Mouse (Mus musculus) left cerebral cortex, postnatal 36 days (tissue): Measurements from ENCODE around the gene Cd5. TPM values are rescaled to one million over a fixed set of nuclear protein-coding genes. Genes with fewer than 3 reads are reported as not detected.

Experiments used
- DNase-seq, 2 experiments: peaks; one replicate each; pipeline ENCODE4 v3.0.0; 2021 to 2022; ENCODE audit warnings: low spot score in 2 of 2, mixed read lengths in 1 of 2
- intact Hi-C: fragments of 180-260 bp; cut with DNase I; formaldehyde crosslinking; loops from one replicate; pipeline ENCODE4 v1.15.1; 2025
- total RNA-seq, 2 experiments: library from RNA; stranded (reverse); gene quantifications; 2 replicates each; pipeline ENCODE4 v1.2.3; 2021

Gene Cd5
- total RNA-seq, 2 experiments from 2014 or later = not detected

- intact Hi-C loops = no loop called here
- DNase-seq = peak; percentile 93 to 94
These were observed 50.1 kb downstream of the Cd5 start, which contains the start of gene Vps37c for GRCm38 (mm10) chr19:10688537-10689352. Gene Vps37c (plus strand): TSS chr19:10688735.

- intact Hi-C loops = no loop called here
- DNase-seq = no peak
These were observed 53.1 kb downstream of the Cd5 start for GRCm38 (mm10) chr19:10685727-10686126.

DNA sequence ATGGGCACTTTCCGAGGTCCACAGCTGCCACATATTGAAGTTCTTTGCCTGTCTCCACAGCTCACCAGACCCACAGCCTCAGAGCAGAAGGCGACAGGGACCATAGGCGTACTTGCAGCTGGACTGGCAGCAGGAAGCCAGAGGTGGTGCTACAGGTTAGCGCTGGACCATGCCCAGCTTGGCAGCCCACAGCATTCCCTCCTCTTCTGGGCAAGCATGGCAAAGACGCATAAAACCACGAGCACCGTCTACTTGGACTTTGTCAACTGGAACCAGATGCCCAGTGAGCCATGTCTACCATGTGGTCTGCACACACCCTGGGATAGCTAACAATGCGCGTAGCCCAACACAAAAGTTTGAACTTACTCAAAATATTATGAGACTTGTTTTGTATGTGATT, 53.7 kb downstream of the Cd5 start:
- DNase-seq = no peak
- intact Hi-C loops = no loop called here

DNA sequence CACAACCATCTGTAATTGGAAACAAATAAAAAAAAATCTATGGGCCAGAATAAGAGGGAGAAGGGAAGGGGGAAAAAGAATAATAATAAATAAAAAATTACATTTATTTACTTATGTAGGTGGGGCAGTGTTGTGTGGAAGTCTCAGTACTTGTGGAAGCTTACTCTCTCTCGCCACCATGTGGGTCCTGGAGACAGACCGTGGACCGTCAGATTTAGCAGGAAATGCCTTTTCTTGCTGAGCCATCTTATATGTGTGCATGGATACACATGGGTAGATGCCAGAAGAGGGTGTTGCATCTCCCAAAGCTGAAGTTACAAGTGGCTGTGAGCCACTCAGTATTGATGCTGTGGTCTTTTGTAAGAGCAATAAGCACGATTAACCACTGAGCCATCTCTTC, 57.2 kb downstream of the Cd5 start:
- DNase-seq = no peak
- intact Hi-C loops = no loop called here

- no peak for DNase-seq
- intact Hi-C loops = loop anchor here (1.0 to 5.0 kb wide), 2 partner anchors 31 to 279 kb away; no protein-coding TSS in a partner anchor
These were observed 60.1 kb downstream of the Cd5 start for GRCm38 (mm10) chr19:10678772-10679067.

DNA sequence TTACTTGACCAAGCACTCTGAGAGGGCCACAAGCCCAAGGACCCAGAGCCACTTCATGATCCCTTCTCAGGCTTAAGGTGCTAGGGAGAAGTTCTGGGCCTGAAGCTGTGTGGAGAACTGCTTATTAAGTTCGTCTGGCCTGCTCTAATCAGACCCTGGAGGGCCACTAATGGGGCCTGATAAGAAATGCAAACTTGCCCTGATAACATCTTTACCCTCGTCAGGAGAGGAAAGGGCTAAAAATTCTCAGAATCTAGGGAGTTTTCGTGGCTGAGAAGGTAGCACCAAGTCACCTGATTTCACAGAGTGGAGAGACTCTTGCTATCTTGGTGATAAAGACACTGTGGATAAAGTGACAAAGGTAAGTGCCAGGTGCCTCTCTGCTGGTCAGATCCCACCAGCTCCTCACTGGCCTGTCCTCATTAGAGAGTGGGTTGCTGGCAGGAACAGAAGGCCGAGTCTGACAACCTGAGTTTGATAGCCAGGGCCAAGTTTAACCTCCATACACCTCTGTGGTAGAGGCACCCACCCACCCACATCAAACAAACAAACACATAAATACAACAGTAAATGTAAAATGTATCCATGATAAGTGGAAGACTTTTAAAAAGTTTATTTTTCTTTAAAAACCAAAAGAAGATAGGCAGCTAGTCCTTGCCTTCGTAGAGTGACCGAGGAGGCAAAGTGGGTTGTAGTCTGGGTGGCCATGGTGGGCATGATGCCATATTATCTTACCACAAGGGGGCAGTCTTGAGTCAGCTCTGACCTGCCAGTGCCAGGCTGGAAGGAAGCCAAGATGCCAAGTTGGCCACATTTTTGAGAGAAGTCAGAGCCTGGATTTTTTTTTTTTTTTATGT, 60.7 kb downstream of the Cd5 start, which contains the start of gene Pga5:
Gene Pga5 (minus strand): TSS at position 157 of the 857 bp plus-strand sequence.
- intact Hi-C loops = loop anchor here (1.0 to 5.0 kb wide), 2 partner anchors 31 to 279 kb away; no protein-coding TSS in a partner anchor
- peak; percentile 62 to 78 for DNase-seq

GRCm38 (mm10) chr19:10676656-10677055, 62.1 kb downstream of the Cd5 start:
- no peak for DNase-seq
- intact Hi-C loops = loop anchor here (5.0 kb wide), 1 partner anchor 281 kb away; no protein-coding TSS in a partner anchor

- intact Hi-C loops = no loop called here
- no peak for DNase-seq
These were observed 65.5 kb downstream of the Cd5 start for GRCm38 (mm10) chr19:10673275-10673674.

GRCm38 (mm10) chr19:10671854-10672417, 66.9 kb downstream of the Cd5 start:
- intact Hi-C loops = no loop called here
- no peak for DNase-seq

- DNase-seq = no peak
- intact Hi-C loops = no loop called here
These were observed 67.5 kb downstream of the Cd5 start for GRCm38 (mm10) chr19:10671319-10671718.

Other genes with a start within 250 kb of the Cd5 start
- 10 to 100 TPM; 67.8 to 88.8 TPM for gene Cpsf7, start 213.7 kb downstream of the Cd5 start, total RNA-seq
- 10 to 100 TPM; 53.6 to 60.8 TPM for gene Sdhaf2, start 212.9 kb downstream of the Cd5 start, total RNA-seq
- gene Tmem216, start 182.8 kb downstream of the Cd5 start, total RNA-seq = 10 to 100 TPM; 11.1 to 12.7 TPM
- 10 to 100 TPM; 11.8 to 13.9 TPM for gene Cyb561a3, start 161.8 kb downstream of the Cd5 start, total RNA-seq
- gene Tmem138, start 161.6 kb downstream of the Cd5 start, total RNA-seq = 10 to 100 TPM; 11.6 to 16.5 TPM
- 100 to 1,000 TPM; 193 to 209 TPM for gene Ddb1, start 133.7 kb downstream of the Cd5 start, total RNA-seq
- 10 to 100 TPM; 20.0 to 23.1 TPM for gene Tkfc, start 133.3 kb downstream of the Cd5 start, total RNA-seq
- gene Vwce, start 104.8 kb downstream of the Cd5 start, total RNA-seq = under 1 TPM; 0.35 to 0.66 TPM
- not detected for gene Pga5, start 60.9 kb downstream of the Cd5 start, total RNA-seq
- 10 to 100 TPM; 23.0 to 23.2 TPM for gene Vps37c, start 50.3 kb downstream of the Cd5 start, total RNA-seq
- 1 to 10 TPM; 2.9 to 3.1 TPM for gene Cd6, start 91.1 kb upstream of the Cd5 start, total RNA-seq
- 1 to 10 TPM in 1 of 2 experiments, under 1 TPM in 1; 0.86 to 1.7 TPM for gene Slc15a3, start 100.7 kb upstream of the Cd5 start, total RNA-seq
- gene Tmem132a, start 130.9 kb upstream of the Cd5 start, total RNA-seq = 100 to 1,000 TPM; 277 to 369 TPM
- gene Tmem109, start 143.0 kb upstream of the Cd5 start, total RNA-seq = 10 to 100 TPM; 40.0 to 49.9 TPM
- gene Prpf19, start 156.2 kb upstream of the Cd5 start, total RNA-seq = 100 to 1,000 TPM; 207 to 213 TPM
- not detected for gene Zp1, start 181.6 kb upstream of the Cd5 start, total RNA-seq
- gene Ptgdr2, start 198.2 kb upstream of the Cd5 start, total RNA-seq = under 1 TPM in 1 of 2 experiments, not detected in 1; 0.20 TPM
- 1 to 10 TPM; 8.2 to 9.1 TPM for gene Ccdc86, start 210.3 kb upstream of the Cd5 start, total RNA-seq
- not detected for gene Ms4a10, start 235.7 kb upstream of the Cd5 start, total RNA-seq